Mouse (Mus musculus) forebrain, postnatal 0 days (tissue): ENCODE data around the gene Gpr161. TPM values are rescaled to one million over a fixed set of nuclear protein-coding genes. Genes with fewer than 3 reads are reported as not detected.
A peak's percentile ranks its signal among the peaks of the same experiment; 100 is the strongest.

ENCODE experiments used
- ATAC-seq: fragments of 200-750 bp; cut with Nextera tagmentation; 2 replicates; pipeline ENCODE4 v1.8.0; 2017; ENCODE audit warnings: mild to moderate bottlenecking, moderate library complexity
- DNase-seq: peaks from one replicate; pipeline ENCODE4 v3.0.0-alpha.2; 2015
- H3K27ac ChIP-seq: fragments of 300-500 bp; sonication (generic); 2 replicates; pipeline ENCODE4 v1.5.1; 2014; ENCODE audit warnings: low read depth, mild to moderate bottlenecking, antibody characterized with exemption, low read length, moderate library complexity, mixed read lengths
- H3K27me3 ChIP-seq: fragments of 300-500 bp; sonication (generic); 2 replicates; pipeline ENCODE4 v1.6.1; 2014; ENCODE audit warnings: mild to moderate bottlenecking, low read length, mixed read lengths; ENCODE audit not compliant: insufficient read depth
- H3K36me3 ChIP-seq: fragments of 300-500 bp; sonication (generic); 2 replicates; pipeline ENCODE4 v1.6.1; 2014; ENCODE audit warnings: mild to moderate bottlenecking, moderate library complexity; ENCODE audit not compliant: insufficient read depth
- H3K4me1 ChIP-seq: fragments of 300-500 bp; sonication (generic); 2 replicates; pipeline ENCODE4 v1.6.1; 2014; ENCODE audit warnings: antibody characterized with exemption; ENCODE audit not compliant: insufficient read depth
- H3K4me2 ChIP-seq: fragments of 300-500 bp; sonication (generic); 2 replicates; pipeline ENCODE4 v1.6.1; 2014; ENCODE audit warnings: low read depth, mild to moderate bottlenecking, moderate library complexity
- H3K4me3 ChIP-seq: fragments of 300-500 bp; sonication (generic); 2 replicates; pipeline ENCODE4 v1.5.1; 2014; ENCODE audit warnings: low read depth, low read length, mixed read lengths
- H3K9ac ChIP-seq: fragments of 300-500 bp; sonication (generic); 2 replicates; pipeline ENCODE4 v1.6.1; 2014; ENCODE audit warnings: mild to moderate bottlenecking
- H3K9me3 ChIP-seq: fragments of 300-500 bp; sonication (generic); 2 replicates; pipeline ENCODE4 v1.6.1; 2016; ENCODE audit warnings: low read length
- CTCF ChIP-seq: sonication (generic); IDR thresholded peaks from 2 replicates; pipeline ENCODE4 v1.5.1; 2016; ENCODE audit warnings: antibody characterized with exemption, control low read depth, low read depth
- WGBS: fragments of 180-500 bp; shearing (Covaris S2); extraction: QIAGEN DNeasy Blood & Tissue Kit; methylation state at CpG from one replicate; pipeline ENCODE4 v1.1.7; 2014; 5-methylcytosine and 5-hydroxymethylcytosine counted together
- polyA plus RNA-seq: library from polyadenylated mRNA; unstranded; fragments of >200 nt; fragmentation: Nextera tagmentation; extraction: Ambion mirVana; gene quantifications from 2 replicates; pipeline ENCODE4 v1.2.1, GENCODE M21; 2015
- total RNA-seq: library from RNA; depleted of rRNA; stranded (reverse); fragments of >200 nt; gene quantifications from 2 replicates; pipeline ENCODE4 v1.2.3, GENCODE M21; 2014

Gpr161 gene
- total and polyA plus RNA-seq, 2 experiments from 2014 or later = 2.8 to 51.0 TPM

DNA sequence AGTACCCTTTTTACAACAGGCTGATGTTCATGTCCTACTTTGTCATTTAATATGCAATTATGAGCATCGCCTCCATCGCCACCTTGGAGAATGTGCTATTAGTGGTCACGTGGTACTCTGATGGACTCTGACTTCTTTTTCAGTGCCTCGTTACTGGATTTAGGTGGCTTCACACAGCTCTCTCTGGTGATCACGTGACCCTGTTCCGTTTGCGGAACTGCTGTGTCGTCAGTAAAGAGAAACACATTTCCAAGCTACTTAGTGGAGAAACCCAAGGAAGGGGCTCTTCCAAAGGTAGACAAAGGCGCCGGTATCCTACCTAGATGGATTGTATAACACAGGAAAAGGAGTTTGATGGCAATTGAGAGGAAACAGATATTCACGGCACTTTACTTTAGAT is 12.6 kb downstream of the Gpr161 start:
- ATAC-seq (no peak), DNase-seq (no peak)
- peaks cover 47% of the 10 kb centered on the region for H3K36me3 ChIP-seq
- no peak overlapping the region for H3K27ac ChIP-seq
- no peak overlapping the region for H3K4me3 ChIP-seq
- WGBS = 74% methylated on average over 11 of the region's 11 CpGs
- H3K4me2 ChIP-seq = no peak overlapping the region
- H3K9ac ChIP-seq = no peak overlapping the region
- H3K9me3 ChIP-seq = no peaks in the 10 kb centered on the region
- no peaks in the 10 kb centered on the region for H3K4me1 ChIP-seq
- no peaks in the 10 kb centered on the region for H3K27me3 ChIP-seq
- no peak for TF ChIP-seq CTCF

DNA sequence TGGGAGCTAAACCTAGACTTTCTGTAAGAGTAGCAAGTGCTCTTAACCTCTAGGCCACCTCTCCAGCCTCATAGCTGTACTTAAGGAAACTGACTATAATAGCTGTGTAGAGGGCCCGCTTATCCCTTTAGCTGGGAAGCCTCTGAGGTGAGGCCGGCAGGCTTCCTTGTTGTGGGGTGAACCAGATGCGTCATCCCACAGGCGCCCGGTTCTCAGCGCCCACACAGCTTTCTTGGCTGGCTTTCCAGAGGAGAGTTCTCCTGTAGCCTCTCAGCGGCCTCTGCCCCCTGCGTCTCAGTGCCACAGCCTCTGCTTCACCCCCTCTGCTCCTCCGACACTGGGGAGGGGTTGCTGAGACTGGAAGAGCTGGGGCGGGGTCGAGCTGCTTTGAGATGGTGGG is 20.8 kb downstream of the Gpr161 start:
- H3K36me3 ChIP-seq = peaks cover 52% of the 10 kb centered on the region
- no peaks in the 10 kb centered on the region for H3K4me1 ChIP-seq

DNA sequence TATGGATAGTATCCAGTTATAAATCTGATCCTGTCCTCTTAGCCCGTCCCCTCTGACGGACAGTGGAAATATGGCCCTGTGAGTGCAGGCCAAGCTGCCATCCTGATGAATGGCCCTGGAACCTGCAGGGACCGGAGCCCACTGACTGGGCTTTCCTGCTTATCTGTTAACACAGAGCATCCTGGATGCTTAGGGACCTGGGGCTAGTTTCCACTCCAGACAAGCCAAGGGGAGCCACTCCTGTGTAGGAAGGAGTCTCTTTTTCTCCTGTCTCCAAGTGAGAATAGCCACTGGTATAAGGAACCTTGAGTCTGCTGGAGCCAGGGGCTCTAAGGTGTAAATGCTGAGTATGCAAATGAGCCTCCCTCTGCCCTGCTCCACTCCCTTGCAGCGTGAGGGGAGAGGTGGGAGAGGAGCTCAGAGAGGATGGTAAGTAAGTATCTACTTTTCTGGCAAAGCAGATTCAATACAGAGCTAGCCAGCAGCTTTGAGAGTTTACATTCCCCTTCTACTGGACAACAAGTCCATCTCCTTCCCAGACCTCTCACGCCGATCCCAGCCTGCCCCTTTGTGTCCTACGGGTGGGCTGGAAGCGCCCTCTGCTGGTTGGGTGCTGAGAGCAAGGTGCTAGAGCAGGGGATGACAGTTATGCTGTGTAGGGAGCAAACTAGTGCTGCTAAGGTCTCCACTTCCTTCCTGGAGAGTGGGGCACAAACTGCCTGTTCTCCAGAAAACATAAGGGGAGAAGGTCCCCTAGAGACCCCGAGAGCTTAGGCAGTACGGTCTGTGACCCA is 24.7 kb downstream of the Gpr161 start:
- peak; percentile 77 for ATAC-seq
- no peaks in the 10 kb centered on the region for H3K27me3 ChIP-seq
- no peaks in the 10 kb centered on the region for H3K9me3 ChIP-seq
- WGBS = 48% methylated on average over 10 of the region's 10 CpGs
- TF ChIP-seq CTCF = peak; percentile 85
- peaks cover 64% of the 10 kb centered on the region for H3K36me3 ChIP-seq
- H3K4me1 ChIP-seq = no peaks in the 10 kb centered on the region
- H3K4me2 ChIP-seq = no peak overlapping the region
- H3K4me3 ChIP-seq = no peak overlapping the region
- DNase-seq = peak; percentile 70
- H3K27ac ChIP-seq = no peak overlapping the region
- no peak overlapping the region for H3K9ac ChIP-seq

More for the DNA sequence above, 20.8 kb downstream of the Gpr161 start:
- Histone ChIP-seq H3K27ac (no peak overlapping the region), H3K4me3 (no peak overlapping the region), H3K4me2 (no peak overlapping the region), H3K9me3 (no peaks in the 10 kb centered on the region), H3K9ac (no peak overlapping the region), H3K27me3 (no peaks in the 10 kb centered on the region)
- 44% methylated on average over 11 of the region's 11 CpGs for WGBS
- no peak for TF ChIP-seq CTCF
- DNase-seq (no peak), ATAC-seq (no peak)

DNA sequence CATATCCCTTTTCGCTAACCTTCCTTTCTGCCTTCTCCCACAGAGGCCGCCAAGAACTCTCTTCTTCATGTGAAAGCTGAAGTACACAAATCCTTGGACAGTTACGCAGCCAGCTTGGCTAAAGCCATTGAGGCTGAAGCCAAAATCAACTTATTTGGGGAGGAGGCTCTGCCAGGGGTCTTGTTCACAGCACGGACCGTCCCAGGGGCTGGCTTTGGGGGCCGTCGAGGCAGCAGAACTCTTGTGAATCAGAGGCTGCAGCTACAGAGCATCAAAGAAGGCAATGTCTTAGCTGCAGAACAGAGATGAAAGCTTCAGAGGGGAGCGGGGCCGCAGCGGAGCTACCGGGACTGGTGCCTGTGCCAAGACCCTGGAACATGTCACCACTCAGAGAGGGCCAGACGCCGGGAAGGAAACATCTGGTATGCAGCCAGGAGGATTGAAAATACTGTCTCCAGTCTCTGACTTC is 25.8 kb downstream of the Gpr161 start:
- peaks cover 67% of the 10 kb centered on the region for H3K36me3 ChIP-seq
- no peak for DNase-seq
- WGBS = 80% methylated on average over 13 of the region's 13 CpGs

DNA sequence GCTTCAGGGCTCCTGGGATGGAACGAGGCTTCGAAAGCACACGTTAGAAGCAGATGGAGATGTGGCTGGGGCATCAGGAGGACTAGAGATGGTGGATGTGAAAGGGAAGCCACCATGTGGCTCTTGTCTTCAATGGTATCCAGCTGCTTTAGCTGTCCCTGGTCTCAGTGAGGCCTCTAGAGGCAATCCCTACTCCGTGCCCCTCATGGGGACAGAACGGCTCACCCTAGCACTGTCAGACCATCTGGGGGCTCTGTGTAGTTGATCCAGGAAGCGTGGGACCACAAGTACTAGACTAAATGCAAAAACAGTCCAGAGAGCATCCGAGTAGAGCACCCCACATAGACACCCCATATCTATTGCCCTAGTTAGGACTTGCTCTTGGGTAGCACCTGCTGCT is 26.3 kb downstream of the Gpr161 start:
- Histone ChIP-seq H3K4me3 (no peak overlapping the region), H3K36me3 (peaks cover 63% of the 10 kb centered on the region), H3K9ac (no peak overlapping the region), H3K4me2 (no peak overlapping the region), H3K9me3 (no peaks in the 10 kb centered on the region), H3K4me1 (no peaks in the 10 kb centered on the region), H3K27ac (no peak overlapping the region), H3K27me3 (no peaks in the 10 kb centered on the region)
- TF ChIP-seq CTCF = no peak
- no peak for ATAC-seq
- no peak for DNase-seq
- 88% methylated on average over 7 of the region's 7 CpGs for WGBS

More for the DNA sequence above, 25.8 kb downstream of the Gpr161 start:
- Histone ChIP-seq H3K4me1 (no peaks in the 10 kb centered on the region), H3K27ac (no peak overlapping the region), H3K27me3 (no peaks in the 10 kb centered on the region), H3K4me2 (no peak overlapping the region), H3K9ac (no peak overlapping the region), H3K9me3 (no peaks in the 10 kb centered on the region), H3K4me3 (no peak overlapping the region)
- ATAC-seq = no peak
- no peak for TF ChIP-seq CTCF

DNA sequence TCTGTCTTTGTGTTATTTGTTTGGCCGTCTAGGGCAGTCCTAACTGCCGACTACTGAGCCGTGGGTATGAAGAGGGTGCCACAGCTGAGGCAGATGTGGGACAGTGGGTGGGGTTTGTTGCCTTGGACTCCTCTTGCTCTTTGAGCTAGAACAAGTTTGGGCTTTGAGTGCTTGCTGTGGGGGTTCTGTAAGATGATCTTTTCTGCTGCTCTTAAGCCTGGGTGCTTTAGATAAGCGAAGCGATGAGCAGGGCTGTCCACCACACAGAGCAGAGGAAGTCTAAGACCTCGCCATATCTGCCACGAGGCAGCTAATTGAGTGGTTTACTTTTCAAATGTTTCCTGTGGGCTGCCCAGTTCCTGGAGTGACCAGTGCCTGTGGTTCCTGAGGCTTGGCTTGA is 27.3 kb downstream of the Gpr161 start:
- Histone ChIP-seq H3K4me1 (no peaks in the 10 kb centered on the region), H3K27ac (no peak overlapping the region), H3K9me3 (no peaks in the 10 kb centered on the region), H3K9ac (no peak overlapping the region), H3K4me3 (no peak overlapping the region), H3K27me3 (no peaks in the 10 kb centered on the region), H3K4me2 (no peak overlapping the region), H3K36me3 (peaks cover 54% of the 10 kb centered on the region)
- ATAC-seq (no peak), DNase-seq (no peak)
- TF ChIP-seq CTCF = no peak
- 82% methylated on average over 7 of the region's 7 CpGs for WGBS

DNA sequence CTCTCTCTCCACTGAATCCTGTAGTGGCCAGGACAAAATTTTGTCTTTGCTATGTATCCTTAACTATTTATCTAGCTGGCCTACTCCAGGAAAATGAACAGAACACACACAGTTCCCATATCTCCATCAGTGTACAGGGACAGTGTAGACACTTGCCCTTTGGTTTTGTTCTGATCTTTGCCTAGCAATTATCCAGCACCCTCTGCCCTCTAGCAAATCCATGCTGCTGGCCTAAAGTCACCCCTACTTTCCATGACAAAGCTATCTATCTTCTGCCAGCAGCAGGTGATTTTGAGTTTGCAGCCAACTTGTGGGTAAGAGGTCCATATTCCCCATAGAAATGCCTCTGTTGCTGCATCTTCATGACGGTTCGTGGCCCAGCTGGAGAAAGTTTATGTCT is 31.8 kb downstream of the Gpr161 start:
- Histone ChIP-seq H3K4me3 (no peak overlapping the region), H3K9ac (no peak overlapping the region), H3K27ac (no peak overlapping the region), H3K4me1 (no peaks in the 10 kb centered on the region), H3K4me2 (no peak overlapping the region), H3K36me3 (peaks cover 18% of the 10 kb centered on the region), H3K27me3 (no peaks in the 10 kb centered on the region), H3K9me3 (no peaks in the 10 kb centered on the region)
- ATAC-seq (no peak), DNase-seq (no peak)
- WGBS = 75% methylated on average over 2 of the region's 2 CpGs
- no peak for TF ChIP-seq CTCF
